Mouse (Mus musculus) embryonic facial prominence, embryonic 14.5 days (tissue): ENCODE measurements around the gene Slc10a7. TPM values are rescaled to one million over a fixed set of nuclear protein-coding genes. Genes with fewer than 3 reads are reported as not detected.
"Not testable (repeated sequence)": the region's sequence is repeated elsewhere in the genome, so short reads cannot be mapped to it uniquely, and the experiment has no call there.

Experiments
- ATAC-seq: fragments of 200-750 bp; cut with Nextera tagmentation; 2 replicates; pipeline ENCODE4 v1.8.0; 2017; ENCODE audit warnings: low read depth, moderate number of reproducible peaks, moderate TSS enrichment
- DNase-seq: peaks from one replicate; pipeline ENCODE4 v3.0.0-alpha.2; 2015; ENCODE audit warnings: low spot score
- H3K27ac ChIP-seq: fragments of 300-500 bp; sonication (generic); replicated peaks from 2 replicates; pipeline ENCODE4 v1.5.1; 2014; ENCODE audit warnings: low read depth, mild to moderate bottlenecking, low read length, moderate library complexity
- H3K27me3 ChIP-seq: fragments of 300-500 bp; sonication (generic); replicated peaks from 2 replicates; pipeline ENCODE4 v1.6.1; 2014; ENCODE audit warnings: low read length; ENCODE audit not compliant: control insufficient read depth, insufficient read depth
- H3K36me3 ChIP-seq: fragments of 300-500 bp; sonication (generic); 2 replicates; pipeline ENCODE4 v1.6.1; 2014; ENCODE audit warnings: low read length, mixed read lengths; ENCODE audit not compliant: control insufficient read depth, insufficient read depth
- H3K4me1 ChIP-seq: fragments of 300-500 bp; sonication (generic); 2 replicates; pipeline ENCODE4 v1.6.1; 2014; ENCODE audit warnings: antibody characterized with exemption, low read length; ENCODE audit not compliant: control insufficient read depth, insufficient read depth
- H3K4me2 ChIP-seq: fragments of 300-500 bp; sonication (generic); 2 replicates; pipeline ENCODE4 v1.6.1; 2014; ENCODE audit warnings: low read depth, mild to moderate bottlenecking, low read length, moderate library complexity, mixed read lengths
- H3K4me3 ChIP-seq: fragments of 300-500 bp; sonication (generic); 2 replicates; pipeline ENCODE4 v1.5.1; 2014; ENCODE audit warnings: low read depth, mild to moderate bottlenecking, low read length
- H3K9ac ChIP-seq: fragments of 300-500 bp; sonication (generic); 2 replicates; pipeline ENCODE4 v1.6.1; 2014; ENCODE audit warnings: low read depth, mild to moderate bottlenecking, low read length, moderate library complexity, mixed read lengths
- H3K9me3 ChIP-seq: fragments of 300-500 bp; sonication (generic); 2 replicates; pipeline ENCODE4 v1.6.1; 2016; ENCODE audit warnings: low read length; ENCODE audit not compliant: control insufficient read depth
- WGBS: fragments of 180-500 bp; shearing (Covaris S2); extraction: QIAGEN DNeasy Blood & Tissue Kit; methylation state at CpG from one replicate; pipeline ENCODE4 v1.1.7; 2014; 5-methylcytosine and 5-hydroxymethylcytosine counted together
- polyA plus RNA-seq: library from polyadenylated mRNA; unstranded; fragments of >200 nt; fragmentation: Nextera tagmentation; extraction: Ambion mirVana; gene quantifications from 2 replicates; pipeline ENCODE4 v1.2.1, GENCODE M21; 2014

The Slc10a7 gene
- polyA plus RNA-seq, 1 experiment from 2014 or later = 13.6 TPM

- H3K36me3 ChIP-seq = peaks cover 59% of the 10 kb centered on the region
- ATAC-seq = no peak
- 76% methylated on average over 5 of the region's 5 CpGs for WGBS
Observed at GRCm38 (mm10) chr8:78536716-78537115, 27.6 kb downstream of the Slc10a7 start.

GRCm38 (mm10) chr8:78537795-78538194 lies 28.6 kb downstream of the Slc10a7 start:
- H3K27ac ChIP-seq = no peak overlapping the region
- WGBS = 99% methylated on average over 3 of the region's 3 CpGs
- H3K4me1 ChIP-seq = no peaks in the 10 kb centered on the region

More at GRCm38 (mm10) chr8:78536716-78537115, 27.6 kb downstream of the Slc10a7 start:
- DNase-seq = no peak
- Histone ChIP-seq H3K9ac (no peak overlapping the region), H3K27ac (no peak overlapping the region), H3K4me3 (no peak overlapping the region), H3K4me2 (no peak overlapping the region), H3K27me3 (no peaks in the 10 kb centered on the region), H3K4me1 (no peaks in the 10 kb centered on the region), H3K9me3 (no peaks in the 10 kb centered on the region)

GRCm38 (mm10) chr8:78542670-78543069 lies 33.5 kb downstream of the Slc10a7 start:
- H3K4me1 ChIP-seq, H3K27ac ChIP-seq, H3K9me3 ChIP-seq, DNase-seq, H3K9ac ChIP-seq, ATAC-seq, H3K4me3 ChIP-seq, H3K27me3 ChIP-seq, H3K4me2 ChIP-seq: not testable (repeated sequence)
- H3K36me3 ChIP-seq = peaks cover 36% of the 10 kb centered on the region
- 95% methylated on average over 2 of the region's 6 CpGs for WGBS

More at GRCm38 (mm10) chr8:78537795-78538194, 28.6 kb downstream of the Slc10a7 start:
- H3K36me3 ChIP-seq = peaks cover 59% of the 10 kb centered on the region
- DNase-seq (no peak), ATAC-seq (no peak)
- no peak overlapping the region for H3K4me2 ChIP-seq
- 0 out of 2 replicates have a peak, but pooled peaks cover 3% of the 10 kb centered on the region for H3K9me3 ChIP-seq
- no peak overlapping the region for H3K4me3 ChIP-seq
- H3K9ac ChIP-seq = no peak overlapping the region
- H3K27me3 ChIP-seq = no peaks in the 10 kb centered on the region

- Histone ChIP-seq H3K36me3 (peaks cover 30% of the 10 kb centered on the region; the same call in 1 of the 2 replicates), H3K27me3 (no peaks in the 10 kb centered on the region), H3K4me1 (no peaks in the 10 kb centered on the region), H3K9ac (no peak overlapping the region), H3K4me2 (no peak overlapping the region), H3K9me3 (0 out of 2 replicates have a peak, but pooled peaks cover 3% of the 10 kb centered on the region), H3K27ac (no peak overlapping the region), H3K4me3 (no peak overlapping the region)
- no peak for ATAC-seq
- no peak for DNase-seq
- 42% methylated on average over 1 of the region's 1 CpGs for WGBS
Observed at GRCm38 (mm10) chr8:78543621-78544020, 34.5 kb downstream of the Slc10a7 start.

GRCm38 (mm10) chr8:78544545-78544944 lies 35.4 kb downstream of the Slc10a7 start:
- H3K4me3 ChIP-seq = no peak overlapping the region
- 69% methylated on average over 2 of the region's 2 CpGs for WGBS
- H3K4me1 ChIP-seq = no peaks in the 10 kb centered on the region
- H3K9ac ChIP-seq = no peak overlapping the region
- H3K27me3 ChIP-seq = no peaks in the 10 kb centered on the region
- no peak for ATAC-seq
- no peak overlapping the region for H3K27ac ChIP-seq
- peaks cover 30% of the 10 kb centered on the region; the same call in 1 of the 2 replicates for H3K36me3 ChIP-seq
- 0 out of 2 replicates have a peak, but pooled peaks cover 3% of the 10 kb centered on the region for H3K9me3 ChIP-seq
- DNase-seq = no peak
- no peak overlapping the region for H3K4me2 ChIP-seq

GRCm38 (mm10) chr8:78545153-78545817 lies 36.1 kb downstream of the Slc10a7 start:
- ATAC-seq, DNase-seq: not testable (repeated sequence)

GRCm38 (mm10) chr8:78549971-78550751 lies 41.0 kb downstream of the Slc10a7 start:
- H3K4me3 ChIP-seq = no peak overlapping the region
- 49% methylated on average over 10 of the region's 10 CpGs for WGBS
- 0 out of 2 replicates have a peak, but pooled peaks cover 3% of the 10 kb centered on the region for H3K4me1 ChIP-seq
- H3K36me3 ChIP-seq = no peaks in the 10 kb centered on the region
- no peaks in the 10 kb centered on the region for H3K27me3 ChIP-seq
- H3K9ac ChIP-seq = no peak overlapping the region
- H3K4me2 ChIP-seq = no peak overlapping the region
- DNase-seq = no peak
- H3K9me3 ChIP-seq = no peaks in the 10 kb centered on the region
- no peak for ATAC-seq
- no peak overlapping the region for H3K27ac ChIP-seq

More at GRCm38 (mm10) chr8:78545153-78545817, 36.1 kb downstream of the Slc10a7 start:
- not testable (repeated sequence) for H3K9ac ChIP-seq, H3K9me3 ChIP-seq, H3K27me3 ChIP-seq, H3K4me3 ChIP-seq, H3K27ac ChIP-seq, H3K4me1 ChIP-seq, H3K4me2 ChIP-seq
- 48% methylated on average over 8 of the region's 14 CpGs for whole genome bisulfite sequencing
- H3K36me3 ChIP-seq = peaks cover 24% of the 10 kb centered on the region; the same call in 1 of the 2 replicates

- ATAC-seq = no peak
Observed at GRCm38 (mm10) chr8:78550752-78551134, 41.6 kb downstream of the Slc10a7 start.

More at GRCm38 (mm10) chr8:78550752-78551134, 41.6 kb downstream of the Slc10a7 start:
- no peak overlapping the region for H3K27ac ChIP-seq
- no peaks in the 10 kb centered on the region for H3K9me3 ChIP-seq
- no peaks in the 10 kb centered on the region for H3K27me3 ChIP-seq
- no peak for DNase-seq
- H3K4me2 ChIP-seq = no peak overlapping the region
- 75% methylated on average over 2 of the region's 2 CpGs for WGBS
- H3K36me3 ChIP-seq = no peaks in the 10 kb centered on the region
- H3K4me3 ChIP-seq = no peak overlapping the region
- H3K4me1 ChIP-seq = 0 out of 2 replicates have a peak, but pooled peaks cover 3% of the 10 kb centered on the region
- no peak overlapping the region for H3K9ac ChIP-seq
